Mouse (Mus musculus) erythroblast, adult 5-6 weeks (primary cell): ENCODE results near the gene Tmem251. TPM values are rescaled to one million over a fixed set of nuclear protein-coding genes. Genes with fewer than 3 reads are reported as not detected.

Experiments used
- total RNA-seq, 2 experiments: library from RNA; stranded (forward) in 1 of 2; stranded (reverse) in 1 of 2; fragments of 150-400 nt in 1 of 2; fragments of 200-764, 138-1000 nt in 1 of 2; gene quantifications; 2 replicates each; pipeline versions ENCODE4 v1.2.3 to v1.2.4; 2015 to 2017; ENCODE audit warnings: low replicate concordance in 2 of 2

The Tmem251 gene
- total RNA-seq, 2 experiments from 2014 or later, result 4.6 to 5.5 TPM

Other genes starting within 250 kb of the Tmem251 start
- not detected in 2 replicates for gene Chga, start 188.8 kb upstream of the Tmem251 start, total RNA-seq (2015; ENCODE audit: low replicate concordance)
- not detected in 2 replicates for gene Chga, start 188.8 kb upstream of the Tmem251 start, total RNA-seq (2017; ENCODE audit: low replicate concordance)
- gene Itpk1, start 38.8 kb upstream of the Tmem251 start, total RNA-seq (2015; ENCODE audit: low replicate concordance), result 1.2 and 3.3 TPM in 2 replicates
- 5.3 TPM in 2 replicates for gene Itpk1, start 38.8 kb upstream of the Tmem251 start, total RNA-seq (2017; ENCODE audit: low replicate concordance)
- 0.84 and 2.1 TPM in 2 replicates for gene Moap1, start 101 bp upstream of the Tmem251 start, total RNA-seq (2015; ENCODE audit: low replicate concordance)
- 2.0 and 2.2 TPM in 2 replicates for gene Moap1, start 101 bp upstream of the Tmem251 start, total RNA-seq (2017; ENCODE audit: low replicate concordance)
- gene Gm28051, start 14.0 kb downstream of the Tmem251 start, total RNA-seq (2015; ENCODE audit: low replicate concordance), result not detected in 2 replicates
- gene Gm28051, start 14.0 kb downstream of the Tmem251 start, total RNA-seq (2017; ENCODE audit: low replicate concordance), result not detected in 2 replicates
- 5.0 and 9.6 TPM in 2 replicates for gene Gon7, start 14.0 kb downstream of the Tmem251 start, total RNA-seq (2015; ENCODE audit: low replicate concordance)
- gene Gon7, start 14.0 kb downstream of the Tmem251 start, total RNA-seq (2017; ENCODE audit: low replicate concordance), result 2.5 and 13.1 TPM in 2 replicates
- 5.6 and 12.5 TPM in 2 replicates for gene Ubr7, start 14.2 kb downstream of the Tmem251 start, total RNA-seq (2015; ENCODE audit: low replicate concordance)
- gene Ubr7, start 14.2 kb downstream of the Tmem251 start, total RNA-seq (2017; ENCODE audit: low replicate concordance), result 15.2 and 18.3 TPM in 2 replicates
- gene Gm20604, start 14.9 kb downstream of the Tmem251 start, total RNA-seq (2015; ENCODE audit: low replicate concordance), result 5.2 and 6.1 TPM in 2 replicates
- gene Gm20604, start 14.9 kb downstream of the Tmem251 start, total RNA-seq (2017; ENCODE audit: low replicate concordance), result 1.2 and 3.2 TPM in 2 replicates
- 11.5 and 24.0 TPM in 2 replicates for gene Btbd7, start 134.7 kb downstream of the Tmem251 start, total RNA-seq (2015; ENCODE audit: low replicate concordance)
- 25.4 and 28.7 TPM in 2 replicates for gene Btbd7, start 134.7 kb downstream of the Tmem251 start, total RNA-seq (2017; ENCODE audit: low replicate concordance)
- gene Cox8c, start 155.6 kb downstream of the Tmem251 start, total RNA-seq (2015; ENCODE audit: low replicate concordance), result not detected in 2 replicates
- gene Cox8c, start 155.6 kb downstream of the Tmem251 start, total RNA-seq (2017; ENCODE audit: low replicate concordance), result not detected in 2 replicates
- not detected in 2 replicates for gene Unc79, start 205.1 kb downstream of the Tmem251 start, total RNA-seq (2015; ENCODE audit: low replicate concordance)
- 0.09 TPM in 1 of 2 replicates, not detected in the other for gene Unc79, start 205.1 kb downstream of the Tmem251 start, total RNA-seq (2017; ENCODE audit: low replicate concordance)